Mouse (Mus musculus) granulocyte monocyte progenitor cell, adult 5-6 weeks (primary cell): Measurements from ENCODE around the gene Myo3a. TPM values are rescaled to one million over a fixed set of nuclear protein-coding genes. Genes with fewer than 3 reads are reported as not detected.
A peak's percentile ranks its signal among the peaks of the same experiment; 100 is the strongest.

Source experiments
- ATAC-seq: replicated peaks from 2 replicates; pipeline ENCODE4 v1.8.0; 2016; ENCODE audit warnings: mild to moderate bottlenecking, moderate TSS enrichment, inconsistent platforms; ENCODE audit not compliant: poor library complexity, severe bottlenecking
- total RNA-seq, 2 experiments: library from RNA; stranded (forward) in 1 of 2; stranded (reverse) in 1 of 2; fragments of 200-712, 200-1000 nt in 1 of 2; fragments of >200 nt in 1 of 2; fragmentation: Nextera tagmentation in 1 of 2; gene quantifications; 2 replicates each; pipeline ENCODE4 v1.2.3; 2014 to 2017

The Myo3a gene
- total RNA-seq (2014; fragmentation: Nextera tagmentation) (not detected in 2 replicates), total RNA-seq (2017) (not detected in 2 replicates)

DNA sequence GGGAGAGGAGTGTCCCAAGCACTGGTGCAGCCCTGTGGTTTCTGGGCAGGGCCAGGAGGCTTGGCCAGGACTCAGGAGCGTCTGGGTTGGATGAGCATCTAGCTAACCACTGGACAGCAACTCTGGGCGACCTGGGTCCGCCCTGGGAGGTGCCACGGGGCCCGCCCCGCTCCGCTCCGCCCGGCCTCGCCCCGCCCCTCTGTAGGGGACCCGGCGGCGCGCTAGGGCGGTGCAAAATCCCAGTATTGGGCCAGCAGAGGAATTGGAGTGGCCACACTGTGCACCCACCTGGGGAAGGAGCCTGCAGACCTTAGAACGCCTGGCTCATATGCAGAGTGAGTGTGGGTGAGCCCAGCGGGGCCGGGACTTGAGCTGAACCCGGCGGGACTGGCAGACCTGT, at the start of gene Myo3a:
Gene Myo3a, plus strand, starts transcription at position 196 of the 400 bp plus-strand sequence.
- no peak for ATAC-seq

DNA sequence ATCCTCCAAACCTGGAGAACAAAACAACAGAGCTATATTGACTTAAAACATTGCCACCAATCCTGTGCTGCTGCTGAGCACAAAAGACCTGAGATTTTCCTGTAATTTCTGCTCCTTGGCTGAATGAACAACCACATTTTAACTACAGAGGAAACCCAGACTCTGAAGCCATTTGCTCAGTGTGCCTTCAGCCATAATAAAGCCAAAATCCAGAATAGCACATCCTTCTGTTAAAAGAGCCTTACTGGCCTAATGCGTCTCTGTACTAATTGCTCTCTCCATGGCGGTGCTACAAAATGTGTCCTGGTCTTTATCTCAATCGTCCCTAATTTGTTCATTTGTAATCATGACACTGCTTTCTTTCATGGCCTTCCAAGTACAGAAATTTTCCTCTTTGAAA, 23.2 kb downstream of the Myo3a start:
- ATAC-seq: no peak

DNA sequence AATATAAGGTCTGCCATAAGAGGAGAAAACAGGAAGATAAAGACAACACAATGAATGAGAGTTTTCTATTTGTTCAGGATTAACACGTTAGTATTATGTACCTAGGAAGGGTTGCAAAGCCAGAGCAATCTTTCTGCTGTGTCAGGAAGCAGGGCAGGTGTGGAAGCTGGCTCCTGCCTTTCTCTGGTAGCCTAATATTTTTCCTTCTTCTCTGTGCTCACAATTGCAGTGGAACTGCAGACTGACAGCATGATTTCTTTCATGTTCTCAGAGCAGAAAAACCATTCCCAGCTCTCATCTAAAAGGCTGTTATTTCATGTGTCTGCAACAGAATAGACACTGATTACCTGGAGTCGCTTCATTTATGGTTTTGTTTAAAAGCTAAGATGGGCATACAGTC, 23.7 kb downstream of the Myo3a start:
- ATAC-seq: no peak

DNA sequence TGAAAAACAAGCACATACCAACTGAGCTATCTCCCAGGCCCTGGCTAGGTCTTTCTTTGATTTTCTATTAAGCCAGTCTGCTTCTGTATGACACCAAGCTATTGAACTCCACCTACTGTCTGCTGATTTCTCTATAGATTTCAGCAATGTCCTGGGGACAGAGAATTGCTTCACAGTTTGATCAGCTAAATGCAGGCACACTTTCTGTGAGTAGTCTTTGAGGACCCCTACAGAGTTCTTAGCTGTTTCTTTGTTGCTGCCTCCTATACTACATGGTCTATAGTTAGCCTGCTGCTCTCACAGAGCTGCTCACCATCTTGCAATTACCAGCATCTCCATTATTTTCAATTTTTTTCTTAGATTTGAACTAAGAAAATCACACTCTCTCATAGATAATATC, 28.3 kb downstream of the Myo3a start:
- ATAC-seq: no peak

DNA sequence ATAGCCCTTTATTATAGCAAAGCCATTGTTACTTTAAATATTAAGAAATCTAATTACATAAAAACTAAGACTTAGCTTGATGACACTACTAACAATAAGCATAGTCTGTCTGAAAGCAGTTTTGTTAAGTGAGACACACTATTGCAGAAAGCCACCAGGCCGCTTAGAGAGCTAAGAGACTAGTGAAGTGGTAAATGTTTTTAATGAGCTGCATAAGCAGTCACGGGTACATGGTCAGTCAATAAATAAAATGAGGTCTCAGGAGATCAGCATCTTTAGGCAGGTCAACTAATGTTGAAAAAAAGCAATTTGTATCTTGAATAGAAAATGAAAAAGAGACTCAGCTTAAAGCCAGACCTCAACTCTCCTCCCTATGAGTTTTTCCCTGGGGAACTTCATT, 44.3 kb downstream of the Myo3a start:
- no peak for ATAC-seq

DNA sequence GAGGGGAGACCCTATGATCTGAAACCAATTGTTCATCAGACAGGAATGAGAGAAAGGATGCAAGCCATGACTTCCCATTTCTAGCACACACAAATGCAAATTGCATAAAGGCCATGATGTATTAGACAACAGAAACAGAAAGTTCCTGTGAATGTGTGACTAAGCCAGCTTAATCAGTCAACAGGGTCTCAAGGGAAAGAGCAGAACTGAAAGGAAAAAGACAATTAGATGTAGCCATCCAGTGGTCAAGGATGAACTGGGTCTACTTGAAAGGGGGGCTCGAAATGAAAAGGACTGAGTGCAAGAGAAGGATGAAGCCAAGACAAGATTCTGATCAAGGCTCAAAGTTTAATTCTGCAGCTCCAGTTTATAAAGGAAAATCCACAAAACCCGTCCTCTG, 58.1 kb downstream of the Myo3a start:
- ATAC-seq: no peak

DNA sequence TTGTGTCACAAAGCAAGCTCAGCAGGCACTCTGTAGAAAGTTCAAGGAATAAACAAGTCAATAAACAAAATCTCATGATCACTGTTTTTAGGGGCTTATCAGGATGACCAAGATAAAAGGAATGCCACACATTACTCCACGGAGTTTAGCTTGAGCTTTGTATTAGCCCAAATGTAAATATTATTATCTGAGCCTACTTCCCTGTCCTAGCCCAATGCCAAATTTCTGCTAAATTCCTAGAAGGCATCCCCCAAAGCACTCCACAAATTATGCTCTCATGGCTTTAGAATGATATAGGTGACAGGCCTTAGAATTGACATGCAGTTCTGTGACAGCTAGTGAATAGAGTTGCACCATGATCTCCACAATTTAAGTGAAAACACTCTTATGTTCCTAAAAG, 58.5 kb downstream of the Myo3a start:
- ATAC-seq: no peak

DNA sequence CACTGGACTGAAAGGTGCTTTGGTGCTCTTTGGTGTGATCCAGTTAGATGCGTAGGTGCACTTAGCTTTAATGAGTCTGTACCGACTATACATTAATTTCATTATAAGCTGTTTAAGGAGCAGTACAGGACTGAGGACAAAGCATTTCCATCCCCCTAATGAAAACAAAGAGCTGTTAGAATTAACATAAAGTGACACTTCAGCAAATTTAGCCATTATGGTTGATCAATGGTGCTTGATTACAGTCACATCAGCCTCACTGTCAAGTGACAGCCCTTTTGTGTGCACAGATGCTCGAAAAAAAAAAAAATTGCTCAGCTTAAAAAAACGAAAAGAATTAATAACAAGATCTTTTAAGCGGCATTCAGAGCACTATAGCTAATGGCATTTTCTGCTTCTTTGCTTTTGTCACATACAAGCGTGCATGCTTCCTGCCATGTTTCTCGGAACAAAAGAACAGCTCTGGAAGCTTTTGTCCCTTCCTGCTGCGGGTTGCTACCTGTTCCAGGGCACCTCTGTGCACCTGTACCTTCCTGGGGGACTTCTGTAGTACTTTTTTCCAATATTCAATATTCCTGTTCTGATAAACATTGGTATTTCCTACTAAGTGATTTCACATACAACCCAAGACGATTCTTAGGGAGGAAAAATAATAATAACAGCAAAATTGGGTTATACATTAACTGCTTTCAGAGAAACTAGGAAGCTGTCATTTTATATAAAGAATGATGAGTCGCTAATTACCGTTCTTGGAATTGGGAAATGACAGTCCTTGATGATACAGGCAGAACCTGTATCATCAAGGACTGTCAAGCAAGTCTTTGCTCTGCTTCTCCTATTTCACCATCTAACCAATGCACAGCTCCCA, 66.5 kb downstream of the Myo3a start:
- no peak for ATAC-seq

DNA sequence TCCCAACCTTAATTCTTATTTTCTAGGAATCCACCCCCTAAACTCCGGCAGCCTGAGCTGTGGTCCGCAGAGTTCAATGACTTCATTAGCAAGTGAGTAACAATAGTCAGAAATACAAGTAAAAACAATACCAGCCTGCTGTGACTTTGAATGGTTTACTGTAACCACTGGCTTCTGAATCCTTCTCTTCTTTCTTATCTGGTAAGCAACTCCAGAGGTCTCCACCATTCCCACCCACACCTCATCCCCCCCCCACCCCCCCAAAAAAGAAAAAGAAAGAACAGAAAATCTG, 67.1 kb downstream of the Myo3a start:
- ATAC-seq: no peak

DNA sequence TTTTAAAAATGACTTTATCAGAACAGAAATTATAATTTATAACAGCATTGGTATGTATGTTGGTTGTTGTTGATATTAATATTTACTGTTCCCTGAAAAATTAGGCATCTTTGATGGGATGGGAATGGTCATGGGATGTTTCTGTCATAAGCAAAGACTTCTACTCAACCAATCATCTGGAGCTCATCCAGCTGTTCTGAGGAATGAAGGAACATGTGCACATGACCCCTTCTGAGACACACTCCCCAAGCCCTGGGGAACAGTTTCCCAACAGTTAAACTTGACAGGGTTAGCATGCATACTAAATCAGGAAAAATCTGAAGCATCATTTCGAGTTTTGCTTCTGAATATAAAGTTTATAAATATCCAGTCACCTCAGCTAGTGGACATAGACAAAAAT, 70.6 kb downstream of the Myo3a start:
- no peak for ATAC-seq

DNA sequence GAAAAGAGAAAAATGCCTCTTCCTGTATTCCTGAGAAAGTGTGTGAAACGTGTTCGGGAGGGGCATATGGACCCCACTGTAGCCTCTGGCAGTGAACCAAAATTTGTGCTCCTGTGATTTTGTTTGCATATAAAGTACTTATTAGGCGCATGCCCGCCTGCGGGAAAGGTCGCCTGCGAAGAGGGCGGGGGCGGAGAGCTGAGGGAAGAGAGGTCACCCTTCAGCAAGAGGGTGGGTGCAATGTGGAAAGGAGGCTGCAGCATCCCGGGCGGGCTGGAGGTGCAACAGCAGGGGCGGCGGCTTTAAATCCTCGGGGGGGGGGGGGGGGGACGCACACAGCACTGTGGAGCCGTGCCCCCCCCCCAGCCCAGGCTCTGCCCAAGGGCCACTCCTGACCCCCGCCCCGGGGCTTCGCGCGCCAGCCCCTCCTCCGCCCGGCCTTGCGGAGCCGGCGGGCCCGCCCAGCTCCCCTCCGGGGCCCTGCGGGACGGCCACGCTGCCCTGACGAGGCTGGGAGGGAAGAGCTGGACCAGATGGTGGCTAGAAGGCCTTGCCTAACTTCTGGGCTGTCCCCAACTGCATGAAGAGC, 111.1 kb downstream of the Myo3a start:
- no peak for ATAC-seq

DNA sequence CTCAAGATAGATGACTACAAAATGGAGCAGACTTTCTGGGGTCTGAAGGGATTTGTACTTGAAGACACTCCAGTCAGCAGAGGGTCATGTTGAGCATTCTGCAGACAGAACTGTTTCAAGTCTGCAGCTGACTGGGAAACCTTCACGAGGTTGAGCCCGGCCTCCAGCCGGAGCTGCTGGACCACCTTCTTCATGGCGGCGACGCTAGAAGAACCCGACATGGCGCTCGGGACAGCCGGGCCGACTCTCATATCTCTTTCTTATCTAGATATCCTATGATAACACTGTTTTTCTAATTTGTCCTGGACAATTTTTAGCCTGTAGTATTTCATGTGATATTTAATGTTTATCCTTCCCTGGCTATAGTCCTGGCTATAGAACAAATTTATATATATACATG, 183.2 kb downstream of the Myo3a start:
- ATAC-seq: peak; percentile 61; the same call in 1 of the 2 replicates

DNA sequence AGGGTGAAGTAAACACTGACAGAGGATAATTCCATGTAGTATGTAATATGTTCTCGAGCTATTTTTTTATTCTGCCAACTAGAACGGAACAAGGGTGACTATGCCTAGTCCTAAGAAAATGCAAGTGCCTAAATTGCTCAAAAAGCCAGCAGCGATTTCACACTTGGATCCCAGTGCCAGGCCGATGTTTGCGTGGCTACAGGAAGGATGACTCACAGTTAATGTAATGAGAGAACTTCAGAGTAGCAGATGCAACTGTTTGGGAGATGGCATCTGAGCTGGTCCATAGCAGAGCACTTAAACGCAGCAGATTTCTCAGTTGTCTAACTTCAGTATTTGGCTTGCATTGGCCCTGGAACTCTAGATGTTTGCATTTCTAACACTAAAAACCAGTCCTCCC, 321.1 kb downstream of the Myo3a start:
- no peak for ATAC-seq

DNA sequence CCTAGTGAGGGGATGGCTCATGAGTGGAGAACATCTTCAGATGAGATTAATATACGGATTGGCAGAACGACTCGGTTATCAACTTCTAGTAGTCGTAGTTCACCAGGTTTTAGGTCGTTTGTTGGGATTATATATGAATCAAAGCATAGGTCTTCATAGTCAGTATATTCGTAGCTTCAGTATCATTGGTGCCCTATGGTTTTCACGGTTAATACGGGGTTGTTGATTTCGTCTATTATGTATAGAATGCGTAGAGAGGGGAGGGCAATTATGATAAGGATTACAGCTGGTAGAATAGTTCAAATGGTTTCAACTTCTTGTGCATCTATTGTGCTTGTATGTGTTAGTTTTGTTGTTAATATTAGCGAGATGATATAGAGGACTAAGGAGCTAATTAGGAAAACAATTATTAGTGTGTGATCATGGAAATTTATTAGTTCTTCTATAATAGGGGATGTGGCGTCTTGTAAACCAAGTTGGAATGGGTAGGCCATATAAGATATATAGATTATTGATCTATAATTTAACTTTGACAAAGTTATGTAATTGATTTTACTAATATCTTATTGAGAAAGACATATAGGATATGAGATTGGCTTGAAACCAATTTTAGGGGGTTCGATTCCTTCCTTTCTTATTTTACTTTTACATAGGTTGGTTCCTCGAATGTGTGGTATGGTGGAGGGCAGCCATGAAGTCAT, 360.3 kb downstream of the Myo3a start:
- peak; percentile 52 for ATAC-seq

DNA sequence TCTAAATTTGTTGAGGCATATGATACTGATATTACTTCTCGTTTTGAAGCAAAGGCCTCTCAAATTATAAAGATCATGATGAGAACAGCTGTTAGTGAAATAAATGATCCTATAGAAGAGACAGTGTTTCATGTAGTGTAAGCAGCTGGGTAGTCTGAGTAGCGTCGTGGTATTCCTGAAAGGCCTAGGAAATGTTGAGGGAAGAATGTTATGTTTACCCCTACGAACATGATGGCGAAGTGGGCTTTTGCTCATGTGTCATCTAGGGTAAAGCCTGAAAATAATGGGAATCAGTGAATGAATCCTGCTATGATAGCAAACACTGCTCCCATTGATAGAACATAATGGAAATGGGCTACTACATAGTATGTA, 360.9 kb downstream of the Myo3a start:
- peak; percentile 26 for ATAC-seq

DNA sequence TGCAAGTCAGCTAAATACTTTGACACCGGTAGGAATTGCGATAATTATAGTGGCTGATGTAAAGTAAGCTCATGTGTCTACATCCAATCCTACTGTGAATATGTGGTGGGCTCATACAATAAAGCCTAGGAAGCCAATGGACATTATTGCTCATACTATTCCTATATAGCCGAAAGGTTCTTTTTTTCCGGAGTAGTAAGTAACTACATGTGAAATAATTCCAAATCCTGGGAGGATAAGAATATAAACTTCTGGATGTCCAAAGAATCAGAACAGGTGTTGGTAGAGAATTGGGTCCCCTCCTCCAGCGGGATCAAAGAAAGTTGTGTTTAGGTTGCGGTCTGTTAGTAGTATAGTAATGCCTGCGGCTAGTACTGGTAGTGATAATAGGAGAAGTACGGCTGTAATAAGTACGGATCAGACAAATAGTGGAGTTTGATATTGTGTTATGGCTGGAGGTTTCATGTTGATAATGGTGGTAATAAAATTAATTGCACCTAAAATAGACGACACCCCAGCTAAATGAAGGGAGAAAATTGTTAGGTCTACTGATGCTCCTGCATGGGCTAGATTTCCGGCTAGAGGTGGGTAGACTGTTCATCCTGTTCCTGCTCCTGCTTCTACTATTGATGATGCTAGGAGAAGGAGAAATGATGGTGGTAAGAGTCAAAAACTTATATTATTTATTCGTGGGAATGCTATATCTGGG, 361.5 kb downstream of the Myo3a start:
- ATAC-seq: peak; percentile 43

DNA sequence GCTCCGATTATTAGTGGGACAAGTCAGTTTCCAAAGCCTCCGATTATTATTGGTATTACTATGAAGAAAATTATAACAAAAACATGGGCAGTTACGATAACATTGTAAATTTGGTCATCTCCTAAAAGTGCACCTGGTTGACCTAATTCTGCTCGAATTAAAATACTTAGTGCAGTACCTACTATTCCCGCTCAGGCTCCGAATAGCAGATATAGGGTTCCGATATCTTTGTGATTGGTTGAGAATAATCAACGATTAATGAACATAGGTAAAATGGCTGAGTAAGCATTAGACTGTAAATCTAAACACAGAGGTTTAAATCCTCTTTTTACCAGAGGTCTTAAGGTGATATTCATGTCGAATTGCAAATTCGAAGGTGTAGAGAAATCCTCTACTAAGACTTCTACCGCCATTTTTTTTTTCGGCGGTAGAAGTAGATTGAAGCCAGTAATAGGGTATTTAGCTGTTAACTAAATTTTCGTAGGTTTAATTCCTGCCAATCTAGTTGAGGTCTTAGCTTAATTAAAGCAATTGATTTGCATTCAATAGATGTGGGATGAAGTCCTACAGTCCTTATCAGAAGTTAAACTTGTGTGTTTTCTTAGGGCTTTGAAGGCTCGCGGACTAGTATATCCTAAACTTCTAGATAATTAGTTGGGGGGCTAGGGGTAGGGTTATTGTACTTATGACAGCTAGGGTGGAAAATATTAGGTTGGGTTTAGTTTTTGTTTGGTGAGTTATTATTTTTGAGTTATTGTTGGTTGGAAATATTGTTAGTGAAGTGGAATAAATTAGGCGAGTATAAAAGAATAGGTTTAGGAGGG, 362.3 kb downstream of the Myo3a start:
- ATAC-seq: peak; percentile 48

DNA sequence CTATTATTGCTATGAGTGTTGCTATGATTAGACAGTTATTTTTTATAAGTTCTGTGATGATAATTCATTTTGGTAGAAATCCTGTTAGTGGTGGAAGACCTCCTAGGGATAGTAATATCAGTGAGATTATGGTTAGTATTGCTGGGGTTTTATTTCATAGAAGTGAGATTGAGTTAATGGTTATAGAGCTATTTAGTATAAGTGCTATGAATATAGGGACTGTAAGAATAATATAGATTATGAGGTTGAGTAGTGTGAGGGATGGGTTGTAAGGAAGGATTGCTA, 362.8 kb downstream of the Myo3a start:
- no peak for ATAC-seq

DNA sequence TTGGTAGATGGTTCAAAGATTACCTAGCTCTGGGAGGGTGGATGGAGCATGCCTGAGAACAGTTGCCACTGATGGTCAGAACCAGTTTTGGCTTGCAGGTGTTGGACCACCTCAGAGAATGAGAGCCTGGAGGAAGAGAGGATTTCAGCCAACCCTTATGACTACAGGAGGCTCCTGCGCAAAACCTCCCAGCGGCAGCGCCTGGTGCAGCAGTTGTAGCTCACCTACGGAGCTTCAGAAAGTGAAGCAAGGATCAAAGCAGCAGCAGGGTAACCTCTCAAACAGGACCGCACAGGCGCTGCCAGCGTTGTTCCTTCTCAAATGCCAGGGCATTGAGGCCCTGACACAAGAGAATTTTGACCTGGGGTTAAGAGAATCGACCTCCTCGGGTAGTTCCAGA, 390.6 kb downstream of the Myo3a start:
- no peak for ATAC-seq

DNA sequence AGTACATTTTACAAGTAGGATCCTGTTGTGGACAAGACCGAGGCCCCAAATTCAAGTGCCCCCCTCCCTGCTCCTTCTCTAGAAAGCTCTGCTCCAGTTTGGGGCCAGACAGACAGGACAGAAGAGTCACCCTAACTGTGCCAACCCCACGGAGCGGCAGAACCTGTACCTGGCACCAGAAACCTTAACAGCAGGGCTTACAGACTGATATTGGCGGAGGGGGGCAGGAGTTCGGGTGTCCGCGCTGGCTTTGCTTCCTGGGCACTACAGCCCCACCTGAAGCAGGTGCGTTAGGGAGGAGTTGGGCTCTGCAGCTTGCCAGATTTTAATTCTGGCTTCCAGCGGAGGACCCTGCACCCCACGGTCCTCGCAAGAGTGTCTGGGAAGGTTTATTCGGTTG, 392.1 kb downstream of the Myo3a start:
- no peak for ATAC-seq
